Mouse (Mus musculus) large intestine, adult 2 months (tissue): ENCODE results near the gene Ankfn1. TPM values are rescaled to one million over a fixed set of nuclear protein-coding genes. Genes with fewer than 3 reads are reported as not detected.

Source experiments
- DNase-seq: peaks from one replicate; pipeline ENCODE4 v3.0.0-alpha.2; 2012; ENCODE audit warnings: low read depth, low spot score
- WGBS: fragments of 180-500 bp; shearing (Covaris S2); methylation state at CpG from one replicate; pipeline ENCODE4 v1.1.7; 2018; 5-methylcytosine and 5-hydroxymethylcytosine counted together
- polyA plus RNA-seq: library from polyadenylated mRNA; depleted of rRNA; stranded (reverse); fragments of >200 nt; gene quantifications from 2 replicates; pipeline ENCODE4 v1.2.3, GENCODE M21; 2012

Gene Ankfn1
- polyA plus RNA-seq, 1 experiment: not detected

GRCm38 (mm10) chr11:89696431-89697403, 80.7 kb downstream of the Ankfn1 start:
- DNase-seq: no peak
- WGBS: 32% methylated on average over 18 of the region's 18 CpGs

- WGBS: 81% methylated on average over 4 of the region's 4 CpGs
- no peak for DNase-seq
Measured at GRCm38 (mm10) chr11:89693686-89694085, 83.8 kb downstream of the Ankfn1 start.

- 45% methylated on average over 2 of the region's 2 CpGs for whole genome bisulfite sequencing
- DNase-seq: no peak
Measured at GRCm38 (mm10) chr11:89676922-89677321, 100.5 kb downstream of the Ankfn1 start.

- no peak for DNase-seq
- WGBS: 13% methylated on average over 1 of the region's 1 CpGs
Measured at GRCm38 (mm10) chr11:89673916-89674507, 103.4 kb downstream of the Ankfn1 start.

GRCm38 (mm10) chr11:89672510-89673085, 104.9 kb downstream of the Ankfn1 start:
- 20% methylated on average over 3 of the region's 3 CpGs for WGBS
- DNase-seq: no peak

- WGBS: 80% methylated on average over 14 of the region's 14 CpGs
- DNase-seq: no peak
Measured at GRCm38 (mm10) chr11:89665170-89665880, 112.1 kb downstream of the Ankfn1 start.

GRCm38 (mm10) chr11:89659048-89659447, 118.4 kb downstream of the Ankfn1 start:
- WGBS: 70% methylated on average over 3 of the region's 3 CpGs

GRCm38 (mm10) chr11:89656556-89656955, 120.9 kb downstream of the Ankfn1 start:
- no peak for DNase-seq

More at GRCm38 (mm10) chr11:89659048-89659447, 118.4 kb downstream of the Ankfn1 start:
- no peak for DNase-seq

GRCm38 (mm10) chr11:89635740-89636139, 141.7 kb downstream of the Ankfn1 start:
- DNase-seq: no peak
- WGBS: 85% methylated on average over 1 of the region's 1 CpGs

- DNase-seq: no peak
- 78% methylated on average over 2 of the region's 2 CpGs for WGBS
Measured at GRCm38 (mm10) chr11:89631315-89631714, 146.1 kb downstream of the Ankfn1 start.

- WGBS: 74% methylated on average over 6 of the region's 6 CpGs
Measured at GRCm38 (mm10) chr11:89628562-89628961, 148.9 kb downstream of the Ankfn1 start.

GRCm38 (mm10) chr11:89627232-89627631, 150.2 kb downstream of the Ankfn1 start:
- no peak for DNase-seq

More at GRCm38 (mm10) chr11:89628562-89628961, 148.9 kb downstream of the Ankfn1 start:
- DNase-seq: no peak

GRCm38 (mm10) chr11:89623698-89624445, 153.6 kb downstream of the Ankfn1 start:
- 86% methylated on average over 13 of the region's 13 CpGs for WGBS

GRCm38 (mm10) chr11:89619955-89620354, 157.5 kb downstream of the Ankfn1 start:
- no peak for DNase-seq

More at GRCm38 (mm10) chr11:89623698-89624445, 153.6 kb downstream of the Ankfn1 start:
- DNase-seq: no peak

- DNase-seq: no peak
- 80% methylated on average over 2 of the region's 2 CpGs for WGBS
Measured at GRCm38 (mm10) chr11:89615806-89616205, 161.6 kb downstream of the Ankfn1 start.

GRCm38 (mm10) chr11:89611596-89611995, 165.9 kb downstream of the Ankfn1 start:
- DNase-seq: no peak
- 67% methylated on average over 3 of the region's 3 CpGs for WGBS

- no peak for DNase-seq
- WGBS: 62% methylated on average over 7 of the region's 7 CpGs
Measured at GRCm38 (mm10) chr11:89608071-89608470, 169.4 kb downstream of the Ankfn1 start.

GRCm38 (mm10) chr11:89607270-89607669, 170.2 kb downstream of the Ankfn1 start:
- no peak for DNase-seq
- 65% methylated on average over 3 of the region's 3 CpGs for WGBS

- 84% methylated on average over 6 of the region's 6 CpGs for WGBS
- DNase-seq: no peak
Measured at GRCm38 (mm10) chr11:89606346-89606745, 171.1 kb downstream of the Ankfn1 start.
